Mouse (Mus musculus): ENCODE results near the gene Tas2r119. TPM values are rescaled to one million over a fixed set of nuclear protein-coding genes. Genes with fewer than 3 reads are reported as not detected.

The Tas2r119 gene
- polyA plus RNA-seq, 1 experiment from 2014 or later, result not detected

- Histone ChIP-seq H3K36me3 (replicated peaks; ENCODE audit: insufficient read depth, low read length) (no peaks in the 10 kb centered on the region), H3K9ac (replicated peaks) (no peak overlapping the region), H3K9me3 (ENCODE audit: low read length) (no peaks in the 10 kb centered on the region), H3K27ac (ENCODE audit: low read depth) (no peak overlapping the region), H3K4me3 (ENCODE audit: low read depth, low read length) (no peak overlapping the region), H3K4me2 (ENCODE audit: low read depth, low read length) (no peak overlapping the region), H3K27me3 (ENCODE audit: insufficient read depth, low read length) (no peaks in the 10 kb centered on the region), H3K4me1 (ENCODE audit: insufficient read depth) (no peaks in the 10 kb centered on the region)
- TF ChIP-seq CTCF (IDR thresholded peaks at IDR 0.05; ENCODE audit: low read depth), result no peak
- TF ChIP-seq EP300 (IDR thresholded peaks at IDR 0.05; ENCODE audit: low read depth), result no peak
- DNase-seq (no peak), ATAC-seq (no peak)
These were observed 16.8 kb upstream of the Tas2r119 start for GRCm38 (mm10) chr15:32160281-32160680.

GRCm38 (mm10) chr15:32171764-32172163 lies 5.3 kb upstream of the Tas2r119 start:
- WGBS (ENCODE audit: insufficient replicate concordance), result 56% methylated on average over 6 of the region's 6 CpGs
- ATAC-seq (no peak), DNase-seq (no peak)
- Histone ChIP-seq H3K9me3 (ENCODE audit: low read length) (no peaks in the 10 kb centered on the region), H3K4me1 (ENCODE audit: insufficient read depth) (no peaks in the 10 kb centered on the region), H3K4me3 (ENCODE audit: low read depth, low read length) (no peak overlapping the region), H3K4me2 (ENCODE audit: low read depth, low read length) (no peak overlapping the region), H3K27me3 (ENCODE audit: insufficient read depth, low read length) (no peaks in the 10 kb centered on the region), H3K36me3 (replicated peaks; ENCODE audit: insufficient read depth, low read length) (no peaks in the 10 kb centered on the region), H3K27ac (ENCODE audit: low read depth) (no peak overlapping the region), H3K9ac (replicated peaks) (no peak overlapping the region)
- TF ChIP-seq CTCF (IDR thresholded peaks at IDR 0.05; ENCODE audit: low read depth) (no peak), EP300 (IDR thresholded peaks at IDR 0.05; ENCODE audit: low read depth) (no peak)

- DNase-seq (no peak), ATAC-seq (no peak)
- no peak overlapping the region for H3K27ac ChIP-seq (ENCODE audit: low read depth)
- no peak overlapping the region for H3K9ac ChIP-seq (replicated peaks)
- H3K4me3 ChIP-seq (ENCODE audit: low read depth, low read length), result no peak overlapping the region
- H3K36me3 ChIP-seq (replicated peaks; ENCODE audit: insufficient read depth, low read length), result no peaks in the 10 kb centered on the region
- 72% methylated on average over 9 of the region's 9 CpGs for WGBS (ENCODE audit: insufficient replicate concordance)
- no peaks in the 10 kb centered on the region for H3K4me1 ChIP-seq (ENCODE audit: insufficient read depth)
- no peaks in the 10 kb centered on the region for H3K9me3 ChIP-seq (ENCODE audit: low read length)
- no peaks in the 10 kb centered on the region for H3K27me3 ChIP-seq (ENCODE audit: insufficient read depth, low read length)
- H3K4me2 ChIP-seq (ENCODE audit: low read depth, low read length), result no peak overlapping the region
- TF ChIP-seq CTCF (IDR thresholded peaks at IDR 0.05; ENCODE audit: low read depth) (no peak), EP300 (IDR thresholded peaks at IDR 0.05; ENCODE audit: low read depth) (no peak)
These were observed 4.7 kb upstream of the Tas2r119 start for GRCm38 (mm10) chr15:32172175-32172987.

GRCm38 (mm10) chr15:32172988-32173329 lies 4.1 kb upstream of the Tas2r119 start:
- H3K36me3 ChIP-seq (replicated peaks; ENCODE audit: insufficient read depth, low read length), result no peaks in the 10 kb centered on the region
- DNase-seq, result no peak
- H3K4me2 ChIP-seq (ENCODE audit: low read depth, low read length), result no peak overlapping the region
- TF ChIP-seq CTCF (IDR thresholded peaks at IDR 0.05; ENCODE audit: low read depth), result no peak
- TF ChIP-seq EP300 (IDR thresholded peaks at IDR 0.05; ENCODE audit: low read depth), result no peak
- no peaks in the 10 kb centered on the region for H3K27me3 ChIP-seq (ENCODE audit: insufficient read depth, low read length)
- no peak overlapping the region for H3K27ac ChIP-seq (ENCODE audit: low read depth)
- 63% methylated on average over 2 of the region's 2 CpGs for WGBS (ENCODE audit: insufficient replicate concordance)
- no peak for ATAC-seq
- H3K4me1 ChIP-seq (ENCODE audit: insufficient read depth), result no peaks in the 10 kb centered on the region
- H3K9ac ChIP-seq (replicated peaks), result no peak overlapping the region
- no peaks in the 10 kb centered on the region for H3K9me3 ChIP-seq (ENCODE audit: low read length)
- H3K4me3 ChIP-seq (ENCODE audit: low read depth, low read length), result no peak overlapping the region

GRCm38 (mm10) chr15:32180010-32180725 lies 3.1 kb downstream of the Tas2r119 start:
- Histone ChIP-seq H3K36me3 (replicated peaks; ENCODE audit: insufficient read depth, low read length) (no peaks in the 10 kb centered on the region), H3K4me2 (ENCODE audit: low read depth, low read length) (no peak overlapping the region), H3K9ac (replicated peaks) (no peak overlapping the region), H3K9me3 (ENCODE audit: low read length) (no peaks in the 10 kb centered on the region), H3K4me3 (ENCODE audit: low read depth, low read length) (no peak overlapping the region), H3K27me3 (ENCODE audit: insufficient read depth, low read length) (no peaks in the 10 kb centered on the region), H3K4me1 (ENCODE audit: insufficient read depth) (no peaks in the 10 kb centered on the region), H3K27ac (ENCODE audit: low read depth) (no peak overlapping the region)
- TF ChIP-seq EP300 (IDR thresholded peaks at IDR 0.05; ENCODE audit: low read depth) (no peak), CTCF (IDR thresholded peaks at IDR 0.05; ENCODE audit: low read depth) (no peak)
- ATAC-seq (no peak), DNase-seq (no peak)
- 83% methylated on average over 1 of the region's 1 CpGs for WGBS (ENCODE audit: insufficient replicate concordance)

GRCm38 (mm10) chr15:32182026-32182425 lies 4.9 kb downstream of the Tas2r119 start:
- Histone ChIP-seq H3K4me3 (ENCODE audit: low read depth, low read length) (no peak overlapping the region), H3K9ac (replicated peaks) (no peak overlapping the region), H3K9me3 (ENCODE audit: low read length) (no peaks in the 10 kb centered on the region), H3K27me3 (ENCODE audit: insufficient read depth, low read length) (no peaks in the 10 kb centered on the region), H3K27ac (ENCODE audit: low read depth) (no peak overlapping the region), H3K4me2 (ENCODE audit: low read depth, low read length) (no peak overlapping the region), H3K36me3 (replicated peaks; ENCODE audit: insufficient read depth, low read length) (no peaks in the 10 kb centered on the region), H3K4me1 (ENCODE audit: insufficient read depth) (no peaks in the 10 kb centered on the region)
- ATAC-seq, result no peak
- no peak for TF ChIP-seq CTCF (IDR thresholded peaks at IDR 0.05; ENCODE audit: low read depth)
- no peak for TF ChIP-seq EP300 (IDR thresholded peaks at IDR 0.05; ENCODE audit: low read depth)
- WGBS (ENCODE audit: insufficient replicate concordance), result 87% methylated on average over 1 of the region's 1 CpGs
- DNase-seq, result no peak

Data from liver, postnatal 0 days (tissue).